Mouse (Mus musculus): ENCODE results near the gene Tbk1. TPM values are rescaled to one million over a fixed set of nuclear protein-coding genes. Genes with fewer than 3 reads are reported as not detected.
A peak's percentile ranks its signal among the peaks of the same experiment; 100 is the strongest.

Gene Tbk1
- polyA plus RNA-seq, 1 experiment from 2014 or later = 30.7 TPM

DNA sequence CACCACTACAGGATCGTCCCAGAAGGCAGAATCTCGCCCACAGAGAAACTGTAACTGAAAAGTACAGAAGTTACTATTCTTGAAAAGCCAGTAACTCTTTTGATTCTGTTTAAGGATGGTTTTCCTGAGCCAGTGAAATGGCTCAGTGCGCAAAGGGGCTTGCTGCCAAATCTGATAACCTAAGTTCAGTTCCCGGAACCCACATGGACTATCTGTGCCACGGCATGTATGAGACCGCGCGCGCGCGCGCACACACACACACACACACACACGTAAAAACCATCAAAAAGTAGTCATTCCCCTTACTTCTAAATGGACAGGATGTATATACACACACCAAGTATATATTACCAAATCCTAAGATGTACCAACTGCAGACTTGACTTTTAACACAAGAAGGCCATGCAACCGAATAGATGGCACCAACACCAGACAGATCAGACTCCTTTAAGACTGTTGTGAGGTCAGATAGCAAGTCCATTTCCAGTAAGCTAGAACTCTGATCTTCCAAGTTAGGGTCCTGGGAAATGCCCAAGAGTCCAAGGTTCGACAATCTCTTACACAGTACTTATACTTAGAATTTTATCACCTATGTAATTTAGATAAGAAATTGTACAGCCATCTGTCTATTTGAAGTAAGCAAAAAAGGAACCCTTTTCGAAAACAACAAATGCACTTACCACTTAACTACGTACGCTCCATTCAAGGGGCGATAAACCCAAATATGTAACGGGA is 1.4 kb downstream of the Tbk1 start:
- WGBS = 87% methylated on average over 20 of the region's 20 CpGs
- H3K36me3 ChIP-seq (ENCODE audit: control insufficient read depth, insufficient read depth, low read length) = peaks cover 7% of the 10 kb centered on the region; the same call in 1 of the 2 replicates

DNA sequence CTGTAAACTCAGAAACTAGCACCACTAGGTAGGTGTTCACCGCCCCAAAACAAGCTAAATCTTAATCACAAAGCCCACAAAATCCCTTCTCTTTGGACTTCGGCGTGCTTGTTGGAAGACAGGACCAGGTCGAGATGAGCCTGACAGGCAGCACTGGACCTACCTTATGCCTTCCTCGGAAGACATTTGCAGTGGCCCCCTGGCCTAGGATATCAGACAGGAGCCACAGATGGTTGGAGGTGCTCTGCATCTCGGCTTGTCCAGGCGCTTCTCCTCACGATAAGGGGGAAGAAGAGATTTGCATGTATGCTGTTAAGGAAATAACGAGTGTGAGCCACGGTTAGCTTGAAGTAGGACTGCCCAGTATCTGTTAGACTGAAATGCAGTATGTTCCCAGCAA is 2.6 kb downstream of the Tbk1 start:
- 94% methylated on average over 10 of the region's 10 CpGs for WGBS
- ATAC-seq (ENCODE audit: insufficient number of reproducible peaks, low FRiP score, low TSS enrichment, low read depth) (no peak), DNase-seq (ENCODE audit: low spot score) (no peak)
- Histone ChIP-seq H3K27me3 (ENCODE audit: control insufficient read depth, insufficient read depth, low read length) (no peaks in the 10 kb centered on the region), H3K4me1 (ENCODE audit: control insufficient read depth, insufficient read depth, low read length) (no peaks in the 10 kb centered on the region), H3K27ac (replicated peaks; ENCODE audit: low read depth, low read length) (no peak overlapping the region), H3K4me3 (ENCODE audit: low read depth, low read length) (no peak overlapping the region), H3K9me3 (ENCODE audit: control insufficient read depth, low read length) (no peaks in the 10 kb centered on the region), H3K4me2 (ENCODE audit: low read depth, severe bottlenecking) (no peak overlapping the region), H3K36me3 (ENCODE audit: control insufficient read depth, insufficient read depth, low read length) (peaks cover 5% of the 10 kb centered on the region; the same call in 1 of the 2 replicates), H3K9ac (ENCODE audit: low read length) (no peak overlapping the region)

More for the DNA sequence above, 1.4 kb downstream of the Tbk1 start:
- H3K27me3 ChIP-seq (ENCODE audit: control insufficient read depth, insufficient read depth, low read length) = no peaks in the 10 kb centered on the region
- H3K9ac ChIP-seq (ENCODE audit: low read length) = no peak overlapping the region
- H3K4me1 ChIP-seq (ENCODE audit: control insufficient read depth, insufficient read depth, low read length) = no peaks in the 10 kb centered on the region
- H3K9me3 ChIP-seq (ENCODE audit: control insufficient read depth, low read length) = no peaks in the 10 kb centered on the region
- H3K27ac ChIP-seq (replicated peaks; ENCODE audit: low read depth, low read length) = no peak overlapping the region
- ATAC-seq (ENCODE audit: insufficient number of reproducible peaks, low FRiP score, low TSS enrichment, low read depth) = no peak
- peak overlapping the region; percentile 71 for H3K4me2 ChIP-seq (ENCODE audit: low read depth, severe bottlenecking)
- no peak for DNase-seq (ENCODE audit: low spot score)
- peak overlapping the region; percentile 80; the same call in 1 of the 2 replicates for H3K4me3 ChIP-seq (ENCODE audit: low read depth, low read length)

DNA sequence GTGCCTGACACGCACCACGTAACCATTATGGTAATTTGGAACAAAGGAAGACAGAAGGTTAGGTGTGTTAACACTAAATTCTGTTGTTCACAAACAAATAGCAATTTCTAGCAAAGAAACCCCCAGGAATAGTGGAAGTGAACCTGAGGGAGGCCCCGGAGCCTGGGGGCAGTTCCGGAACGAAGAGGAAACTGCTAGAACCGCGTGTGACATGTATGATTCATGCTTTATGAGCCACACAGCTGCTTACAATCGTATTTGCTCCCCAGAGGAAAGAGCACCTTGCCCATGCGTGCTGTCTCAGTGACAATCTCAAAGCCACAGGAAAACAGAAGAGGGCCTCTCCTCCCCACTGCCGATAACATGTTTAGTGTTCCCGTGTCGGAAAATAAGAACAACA is 3.6 kb downstream of the Tbk1 start:
- no peaks in the 10 kb centered on the region for H3K9me3 ChIP-seq (ENCODE audit: control insufficient read depth, low read length)
- DNase-seq (ENCODE audit: low spot score) (no peak), ATAC-seq (ENCODE audit: insufficient number of reproducible peaks, low FRiP score, low TSS enrichment, low read depth) (no peak)
- no peak overlapping the region for H3K4me2 ChIP-seq (ENCODE audit: low read depth, severe bottlenecking)
- H3K4me1 ChIP-seq (ENCODE audit: control insufficient read depth, insufficient read depth, low read length) = no peaks in the 10 kb centered on the region
- H3K27me3 ChIP-seq (ENCODE audit: control insufficient read depth, insufficient read depth, low read length) = no peaks in the 10 kb centered on the region
- H3K36me3 ChIP-seq (ENCODE audit: control insufficient read depth, insufficient read depth, low read length) = peaks cover 6% of the 10 kb centered on the region; the same call in 1 of the 2 replicates
- H3K27ac ChIP-seq (replicated peaks; ENCODE audit: low read depth, low read length) = no peak overlapping the region
- 98% methylated on average over 12 of the region's 12 CpGs for WGBS
- no peak overlapping the region for H3K9ac ChIP-seq (ENCODE audit: low read length)
- H3K4me3 ChIP-seq (ENCODE audit: low read depth, low read length) = no peak overlapping the region

DNA sequence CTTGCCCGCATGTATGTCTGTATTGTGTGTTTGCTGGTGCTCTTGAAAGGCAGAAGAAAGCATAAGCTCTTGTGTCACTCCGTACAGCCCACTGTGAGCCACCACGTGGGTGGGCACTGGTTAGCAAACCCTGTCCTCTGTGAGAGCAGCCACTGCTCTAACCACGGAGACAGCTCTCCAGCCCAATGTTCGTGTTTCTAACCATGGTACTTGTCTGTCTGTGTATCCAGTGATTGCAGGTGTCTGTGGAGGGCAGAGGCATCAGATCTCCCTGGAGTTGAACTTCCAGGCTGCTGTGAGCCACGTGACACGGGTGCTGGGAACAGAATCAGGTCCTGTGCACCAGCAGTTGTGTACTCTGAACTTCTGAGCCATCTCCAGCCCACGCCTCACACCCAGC is 4.3 kb downstream of the Tbk1 start:
- peaks cover 8% of the 10 kb centered on the region; the same call in 1 of the 2 replicates for H3K36me3 ChIP-seq (ENCODE audit: control insufficient read depth, insufficient read depth, low read length)
- WGBS = 97% methylated on average over 8 of the region's 8 CpGs

DNA sequence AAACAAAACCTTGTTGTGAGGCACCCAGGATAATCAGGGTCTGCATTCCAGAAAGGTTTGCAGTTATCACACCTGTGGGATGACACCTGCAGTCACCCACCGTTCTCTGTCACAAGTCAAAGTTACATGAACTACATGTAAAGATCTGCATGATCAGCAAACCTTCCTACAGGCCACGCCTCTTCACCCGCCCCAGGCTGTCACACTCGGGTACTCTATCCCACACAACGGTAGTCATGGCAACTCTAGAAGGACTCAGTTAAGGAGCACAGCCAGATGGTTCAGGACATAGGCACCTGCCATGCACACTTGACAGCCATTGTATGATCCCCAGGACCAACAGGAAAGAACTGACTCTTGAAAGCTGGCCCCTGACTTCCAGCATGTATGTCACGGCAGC is 5.2 kb downstream of the Tbk1 start:
- Histone ChIP-seq H3K36me3 (ENCODE audit: control insufficient read depth, insufficient read depth, low read length) (peaks cover 8% of the 10 kb centered on the region; the same call in 1 of the 2 replicates), H3K9ac (ENCODE audit: low read length) (no peak overlapping the region), H3K27me3 (ENCODE audit: control insufficient read depth, insufficient read depth, low read length) (no peaks in the 10 kb centered on the region), H3K4me3 (ENCODE audit: low read depth, low read length) (no peak overlapping the region), H3K9me3 (ENCODE audit: control insufficient read depth, low read length) (no peaks in the 10 kb centered on the region), H3K4me2 (ENCODE audit: low read depth, severe bottlenecking) (no peak overlapping the region), H3K4me1 (ENCODE audit: control insufficient read depth, insufficient read depth, low read length) (no peaks in the 10 kb centered on the region), H3K27ac (replicated peaks; ENCODE audit: low read depth, low read length) (no peak overlapping the region)
- no peak for ATAC-seq (ENCODE audit: insufficient number of reproducible peaks, low FRiP score, low TSS enrichment, low read depth)
- DNase-seq (ENCODE audit: low spot score) = no peak
- 91% methylated on average over 6 of the region's 6 CpGs for WGBS

More for the DNA sequence above, 4.3 kb downstream of the Tbk1 start:
- DNase-seq (ENCODE audit: low spot score) = no peak
- Histone ChIP-seq H3K9me3 (ENCODE audit: control insufficient read depth, low read length) (no peaks in the 10 kb centered on the region), H3K4me2 (ENCODE audit: low read depth, severe bottlenecking) (no peak overlapping the region), H3K4me1 (ENCODE audit: control insufficient read depth, insufficient read depth, low read length) (no peaks in the 10 kb centered on the region), H3K27ac (replicated peaks; ENCODE audit: low read depth, low read length) (no peak overlapping the region), H3K27me3 (ENCODE audit: control insufficient read depth, insufficient read depth, low read length) (no peaks in the 10 kb centered on the region), H3K9ac (ENCODE audit: low read length) (no peak overlapping the region), H3K4me3 (ENCODE audit: low read depth, low read length) (no peak overlapping the region)
- no peak for ATAC-seq (ENCODE audit: insufficient number of reproducible peaks, low FRiP score, low TSS enrichment, low read depth)

DNA sequence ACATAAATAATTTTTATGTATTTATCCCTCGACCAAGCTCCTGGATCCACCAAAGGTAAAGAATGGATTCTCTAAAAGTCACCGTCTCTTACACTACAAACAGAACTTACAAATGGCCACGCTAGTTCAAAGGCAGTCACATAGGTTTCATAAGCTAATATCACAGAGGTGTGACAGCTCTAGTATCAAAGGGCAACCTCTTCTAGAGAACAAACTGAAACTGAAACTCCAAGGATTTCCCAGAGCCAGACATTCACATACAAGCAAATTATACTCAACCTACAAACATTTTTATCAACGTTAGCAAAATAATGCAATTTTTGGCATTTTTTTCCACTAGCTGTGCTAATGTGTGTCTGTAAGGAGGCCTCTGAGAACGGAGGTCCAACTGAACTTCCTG is 6.2 kb downstream of the Tbk1 start:
- no peaks in the 10 kb centered on the region for H3K27me3 ChIP-seq (ENCODE audit: control insufficient read depth, insufficient read depth, low read length)
- H3K36me3 ChIP-seq (ENCODE audit: control insufficient read depth, insufficient read depth, low read length) = peaks cover 8% of the 10 kb centered on the region; the same call in 1 of the 2 replicates
- H3K9me3 ChIP-seq (ENCODE audit: control insufficient read depth, low read length) = no peaks in the 10 kb centered on the region
- no peak overlapping the region for H3K4me2 ChIP-seq (ENCODE audit: low read depth, severe bottlenecking)
- no peak for DNase-seq (ENCODE audit: low spot score)
- 95% methylated on average over 5 of the region's 5 CpGs for WGBS
- ATAC-seq (ENCODE audit: insufficient number of reproducible peaks, low FRiP score, low TSS enrichment, low read depth) = no peak
- H3K4me3 ChIP-seq (ENCODE audit: low read depth, low read length) = no peak overlapping the region
- H3K4me1 ChIP-seq (ENCODE audit: control insufficient read depth, insufficient read depth, low read length) = no peaks in the 10 kb centered on the region
- H3K27ac ChIP-seq (replicated peaks; ENCODE audit: low read depth, low read length) = no peak overlapping the region
- H3K9ac ChIP-seq (ENCODE audit: low read length) = no peak overlapping the region

DNA sequence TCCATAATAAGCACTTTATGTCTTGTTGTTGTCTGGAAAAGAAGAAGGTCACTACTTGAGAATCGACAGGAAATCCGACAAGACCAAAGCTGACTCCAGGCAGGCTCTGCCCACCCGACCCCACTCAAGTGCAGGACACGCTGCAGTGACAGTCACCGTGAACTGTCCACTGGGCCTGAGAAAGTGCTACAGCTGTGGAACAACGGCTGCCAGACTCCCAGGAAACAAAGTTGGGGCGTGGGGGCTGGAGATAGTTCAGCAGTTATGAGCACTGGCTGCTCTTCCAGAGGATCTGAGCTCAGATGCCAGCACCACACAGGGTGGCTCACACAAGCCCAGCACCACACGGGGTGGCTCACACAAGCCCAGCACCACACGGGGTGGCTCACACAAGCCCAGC is 10.2 kb downstream of the Tbk1 start:
- no peaks in the 10 kb centered on the region for H3K4me1 ChIP-seq (ENCODE audit: control insufficient read depth, insufficient read depth, low read length)
- H3K9me3 ChIP-seq (ENCODE audit: control insufficient read depth, low read length) = no peaks in the 10 kb centered on the region
- no peak overlapping the region for H3K27ac ChIP-seq (replicated peaks; ENCODE audit: low read depth, low read length)
- ATAC-seq (ENCODE audit: insufficient number of reproducible peaks, low FRiP score, low TSS enrichment, low read depth) = no peak
- H3K9ac ChIP-seq (ENCODE audit: low read length) = no peak overlapping the region
- H3K36me3 ChIP-seq (ENCODE audit: control insufficient read depth, insufficient read depth, low read length) = peaks cover 10% of the 10 kb centered on the region; the same call in 1 of the 2 replicates
- no peak for DNase-seq (ENCODE audit: low spot score)
- H3K4me3 ChIP-seq (ENCODE audit: low read depth, low read length) = no peak overlapping the region
- no peaks in the 10 kb centered on the region for H3K27me3 ChIP-seq (ENCODE audit: control insufficient read depth, insufficient read depth, low read length)
- no peak overlapping the region for H3K4me2 ChIP-seq (ENCODE audit: low read depth, severe bottlenecking)
- 90% methylated on average over 9 of the region's 9 CpGs for WGBS

DNA sequence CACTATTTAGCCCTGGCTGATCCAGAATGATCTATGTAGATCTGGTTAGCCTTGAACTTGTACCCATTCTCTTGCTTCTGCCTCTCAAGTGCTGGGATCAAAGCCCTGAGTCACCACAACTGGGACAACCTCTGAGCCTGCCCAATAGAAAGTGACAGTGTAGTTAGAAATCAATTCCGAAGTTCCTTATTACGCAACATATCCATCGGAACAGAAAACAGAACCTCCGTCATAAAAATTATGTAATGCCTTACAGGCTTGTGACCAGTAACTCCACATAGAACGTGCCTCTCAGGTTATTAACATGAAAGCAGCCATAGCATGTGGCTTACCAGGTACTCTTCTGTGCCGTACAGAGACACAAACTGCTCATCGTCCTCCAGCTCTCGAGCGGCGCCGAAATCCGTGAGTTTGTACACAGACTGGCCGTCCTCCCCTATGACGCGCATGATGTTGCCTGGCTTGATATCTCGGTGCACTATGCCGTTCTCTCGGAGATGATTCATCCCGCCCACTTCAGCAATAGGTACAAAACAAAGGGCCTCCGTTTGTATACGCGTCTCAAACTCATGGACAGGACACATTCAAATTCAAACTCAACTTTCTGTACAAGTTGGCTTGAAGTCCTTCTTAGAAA is 15.0 kb downstream of the Tbk1 start:
- H3K36me3 ChIP-seq (ENCODE audit: control insufficient read depth, insufficient read depth, low read length) = peaks cover 20% of the 10 kb centered on the region; the same call in 1 of the 2 replicates
- 96% methylated on average over 22 of the region's 22 CpGs for WGBS

More for the DNA sequence above, 15.0 kb downstream of the Tbk1 start:
- Histone ChIP-seq H3K4me1 (ENCODE audit: control insufficient read depth, insufficient read depth, low read length) (no peaks in the 10 kb centered on the region), H3K27me3 (ENCODE audit: control insufficient read depth, insufficient read depth, low read length) (no peaks in the 10 kb centered on the region), H3K27ac (replicated peaks; ENCODE audit: low read depth, low read length) (no peak overlapping the region), H3K4me3 (ENCODE audit: low read depth, low read length) (no peak overlapping the region), H3K4me2 (ENCODE audit: low read depth, severe bottlenecking) (no peak overlapping the region), H3K9ac (ENCODE audit: low read length) (no peak overlapping the region), H3K9me3 (ENCODE audit: control insufficient read depth, low read length) (no peaks in the 10 kb centered on the region)
- no peak for ATAC-seq (ENCODE audit: insufficient number of reproducible peaks, low FRiP score, low TSS enrichment, low read depth)
- DNase-seq (ENCODE audit: low spot score) = no peak
